Mouse (Mus musculus): ENCODE data around the gene Agtrap. TPM values are rescaled to one million over a fixed set of nuclear protein-coding genes. Genes with fewer than 3 reads are reported as not detected.

Gene Agtrap
- polyA plus RNA-seq, 1 experiment from 2014 or later: 9.2 TPM

- H3K36me3 ChIP-seq (ENCODE audit: control insufficient read depth, insufficient read depth, low read length): no peaks in the 10 kb centered on the region
- peaks cover 23% of the 10 kb centered on the region for H3K4me1 ChIP-seq (ENCODE audit: control insufficient read depth, insufficient read depth, low read length)
- peak within 1 kb of the TSS; percentile 68 for H3K9ac ChIP-seq (ENCODE audit: low read length)
- H3K9me3 ChIP-seq (ENCODE audit: control insufficient read depth, low read length): no peaks in the 10 kb centered on the region
- peak within 1 kb of the TSS; percentile 75 for H3K4me2 ChIP-seq (ENCODE audit: low read depth, severe bottlenecking)
- H3K27ac ChIP-seq (replicated peaks; ENCODE audit: low read depth, low read length): peak within 1 kb of the TSS; percentile 36
- DNase-seq (ENCODE audit: low spot score) (peak; percentile 99), ATAC-seq (ENCODE audit: insufficient number of reproducible peaks, low FRiP score, low TSS enrichment, low read depth) (peak; percentile 96)
- no peaks in the 10 kb centered on the region for H3K27me3 ChIP-seq (ENCODE audit: control insufficient read depth, insufficient read depth, low read length)
- peak within 1 kb of the TSS; percentile 86 for H3K4me3 ChIP-seq (ENCODE audit: low read depth, low read length)
- under 1% methylated on average over 54 of the region's 54 CpGs for WGBS
Measured at GRCm38 (mm10) chr4:148038600-148039253, 49.1 kb downstream of the Agtrap start, which contains the start of the genes Clcn6 and Mthfr. TSS of gene Clcn6 (minus strand) at chr4:148038821. TSS of gene Mthfr (plus strand) at chr4:148039077.

- H3K9ac ChIP-seq (ENCODE audit: low read length): peak overlapping the region; percentile 68
- 0 out of 2 replicates have a peak overlapping the region, but pooled peaks have one; percentile 36 for H3K27ac ChIP-seq (replicated peaks; ENCODE audit: low read depth, low read length)
- peak overlapping the region; percentile 75 for H3K4me2 ChIP-seq (ENCODE audit: low read depth, severe bottlenecking)
- no peaks in the 10 kb centered on the region for H3K36me3 ChIP-seq (ENCODE audit: control insufficient read depth, insufficient read depth, low read length)
- no peaks in the 10 kb centered on the region for H3K27me3 ChIP-seq (ENCODE audit: control insufficient read depth, insufficient read depth, low read length)
- ATAC-seq (ENCODE audit: insufficient number of reproducible peaks, low FRiP score, low TSS enrichment, low read depth) (no peak), DNase-seq (ENCODE audit: low spot score) (no peak)
- H3K4me1 ChIP-seq (ENCODE audit: control insufficient read depth, insufficient read depth, low read length): peaks cover 23% of the 10 kb centered on the region
- peak overlapping the region; percentile 86 for H3K4me3 ChIP-seq (ENCODE audit: low read depth, low read length)
- no peaks in the 10 kb centered on the region for H3K9me3 ChIP-seq (ENCODE audit: control insufficient read depth, low read length)
- 9% methylated on average over 26 of the region's 26 CpGs for WGBS
Measured at GRCm38 (mm10) chr4:148038079-148038599, 49.7 kb downstream of the Agtrap start.

- WGBS: 85% methylated on average over 3 of the region's 3 CpGs
- Histone ChIP-seq H3K27ac (replicated peaks; ENCODE audit: low read depth, low read length) (no peak overlapping the region), H3K9me3 (ENCODE audit: control insufficient read depth, low read length) (no peaks in the 10 kb centered on the region), H3K4me2 (ENCODE audit: low read depth, severe bottlenecking) (no peak overlapping the region), H3K36me3 (ENCODE audit: control insufficient read depth, insufficient read depth, low read length) (0 out of 2 replicates have a peak, but pooled peaks cover under 1% of the 10 kb centered on the region), H3K27me3 (ENCODE audit: control insufficient read depth, insufficient read depth, low read length) (no peaks in the 10 kb centered on the region), H3K9ac (ENCODE audit: low read length) (no peak overlapping the region), H3K4me3 (ENCODE audit: low read depth, low read length) (no peak overlapping the region), H3K4me1 (ENCODE audit: control insufficient read depth, insufficient read depth, low read length) (peaks cover 11% of the 10 kb centered on the region)
- DNase-seq (ENCODE audit: low spot score) (no peak), ATAC-seq (ENCODE audit: insufficient number of reproducible peaks, low FRiP score, low TSS enrichment, low read depth) (no peak)
Measured at GRCm38 (mm10) chr4:148035440-148035839, 52.4 kb downstream of the Agtrap start.

- DNase-seq (ENCODE audit: low spot score) (no peak), ATAC-seq (ENCODE audit: insufficient number of reproducible peaks, low FRiP score, low TSS enrichment, low read depth) (no peak)
- Histone ChIP-seq H3K9ac (ENCODE audit: low read length) (no peak overlapping the region), H3K27ac (replicated peaks; ENCODE audit: low read depth, low read length) (no peak overlapping the region), H3K4me1 (ENCODE audit: control insufficient read depth, insufficient read depth, low read length) (peaks cover 4% of the 10 kb centered on the region), H3K4me2 (ENCODE audit: low read depth, severe bottlenecking) (no peak overlapping the region), H3K4me3 (ENCODE audit: low read depth, low read length) (no peak overlapping the region), H3K36me3 (ENCODE audit: control insufficient read depth, insufficient read depth, low read length) (peaks cover 4% of the 10 kb centered on the region; the same call in 1 of the 2 replicates), H3K27me3 (ENCODE audit: control insufficient read depth, insufficient read depth, low read length) (no peaks in the 10 kb centered on the region), H3K9me3 (ENCODE audit: control insufficient read depth, low read length) (no peaks in the 10 kb centered on the region)
- WGBS: 84% methylated on average over 7 of the region's 7 CpGs
Measured at GRCm38 (mm10) chr4:148033858-148034410, 53.9 kb downstream of the Agtrap start.

- Histone ChIP-seq H3K4me3 (ENCODE audit: low read depth, low read length) (no peak overlapping the region), H3K36me3 (ENCODE audit: control insufficient read depth, insufficient read depth, low read length) (peaks cover 9% of the 10 kb centered on the region), H3K9ac (ENCODE audit: low read length) (no peak overlapping the region), H3K27ac (replicated peaks; ENCODE audit: low read depth, low read length) (no peak overlapping the region), H3K9me3 (ENCODE audit: control insufficient read depth, low read length) (no peaks in the 10 kb centered on the region), H3K27me3 (ENCODE audit: control insufficient read depth, insufficient read depth, low read length) (no peaks in the 10 kb centered on the region), H3K4me2 (ENCODE audit: low read depth, severe bottlenecking) (no peak overlapping the region), H3K4me1 (ENCODE audit: control insufficient read depth, insufficient read depth, low read length) (no peaks in the 10 kb centered on the region)
- ATAC-seq (ENCODE audit: insufficient number of reproducible peaks, low FRiP score, low TSS enrichment, low read depth) (no peak), DNase-seq (ENCODE audit: low spot score) (no peak)
- WGBS: 90% methylated on average over 5 of the region's 5 CpGs
Measured at GRCm38 (mm10) chr4:148030506-148030905, 57.3 kb downstream of the Agtrap start.

GRCm38 (mm10) chr4:148029297-148029696 lies 58.5 kb downstream of the Agtrap start:
- Histone ChIP-seq H3K27ac (replicated peaks; ENCODE audit: low read depth, low read length) (no peak overlapping the region), H3K9me3 (ENCODE audit: control insufficient read depth, low read length) (no peaks in the 10 kb centered on the region), H3K9ac (ENCODE audit: low read length) (no peak overlapping the region), H3K36me3 (ENCODE audit: control insufficient read depth, insufficient read depth, low read length) (peaks cover 19% of the 10 kb centered on the region), H3K4me1 (ENCODE audit: control insufficient read depth, insufficient read depth, low read length) (no peaks in the 10 kb centered on the region), H3K27me3 (ENCODE audit: control insufficient read depth, insufficient read depth, low read length) (no peaks in the 10 kb centered on the region), H3K4me2 (ENCODE audit: low read depth, severe bottlenecking) (no peak overlapping the region), H3K4me3 (ENCODE audit: low read depth, low read length) (no peak overlapping the region)
- DNase-seq (ENCODE audit: low spot score): no peak
- WGBS: 92% methylated on average over 7 of the region's 7 CpGs
- ATAC-seq (ENCODE audit: insufficient number of reproducible peaks, low FRiP score, low TSS enrichment, low read depth): no peak

Other genes with a start within 250 kb of the Agtrap start
- 5.2 and 5.3 TPM in 2 replicates for gene Zfp933, start 239.7 kb downstream of the Agtrap start, polyA plus RNA-seq (2014; fragmentation: Nextera tagmentation; extraction: Ambion mirVana)
- 33.2 and 34.1 TPM in 2 replicates for gene Miip, start 219.2 kb downstream of the Agtrap start, polyA plus RNA-seq (2014; fragmentation: Nextera tagmentation; extraction: Ambion mirVana)
- gene Fv1, start 219.1 kb downstream of the Agtrap start, polyA plus RNA-seq (2014; fragmentation: Nextera tagmentation; extraction: Ambion mirVana): 14.7 and 16.6 TPM in 2 replicates
- gene Mfn2, start 183.3 kb downstream of the Agtrap start, polyA plus RNA-seq (2014; fragmentation: Nextera tagmentation; extraction: Ambion mirVana): 20.7 and 23.7 TPM in 2 replicates
- 39.0 and 40.9 TPM in 2 replicates for gene Plod1, start 151.3 kb downstream of the Agtrap start, polyA plus RNA-seq (2014; fragmentation: Nextera tagmentation; extraction: Ambion mirVana)
- gene 2510039O18Rik, start 147.1 kb downstream of the Agtrap start, polyA plus RNA-seq (2014; fragmentation: Nextera tagmentation; extraction: Ambion mirVana): 17.4 and 19.7 TPM in 2 replicates
- not detected in 2 replicates for gene Nppb, start 102.2 kb downstream of the Agtrap start, polyA plus RNA-seq (2014; fragmentation: Nextera tagmentation; extraction: Ambion mirVana)
- gene Nppa, start 87.3 kb downstream of the Agtrap start, polyA plus RNA-seq (2014; fragmentation: Nextera tagmentation; extraction: Ambion mirVana): 0.31 and 2.0 TPM in 2 replicates
- 6.1 and 7.5 TPM in 2 replicates for gene Clcn6, start 49.2 kb downstream of the Agtrap start, polyA plus RNA-seq (2014; fragmentation: Nextera tagmentation; extraction: Ambion mirVana)
- gene Mthfr, start 49.0 kb downstream of the Agtrap start, polyA plus RNA-seq (2014; fragmentation: Nextera tagmentation; extraction: Ambion mirVana): 18.7 and 19.7 TPM in 2 replicates
- gene Mad2l2, start 42.4 kb upstream of the Agtrap start, polyA plus RNA-seq (2014; fragmentation: Nextera tagmentation; extraction: Ambion mirVana): 91.8 and 104 TPM in 2 replicates
- gene Draxin, start 42.7 kb upstream of the Agtrap start, polyA plus RNA-seq (2014; fragmentation: Nextera tagmentation; extraction: Ambion mirVana): 2.0 and 2.5 TPM in 2 replicates
- gene Fbxo6, start 64.1 kb upstream of the Agtrap start, polyA plus RNA-seq (2014; fragmentation: Nextera tagmentation; extraction: Ambion mirVana): 11.0 and 11.5 TPM in 2 replicates
- 10.4 and 12.2 TPM in 2 replicates for gene Fbxo44, start 72.5 kb upstream of the Agtrap start, polyA plus RNA-seq (2014; fragmentation: Nextera tagmentation; extraction: Ambion mirVana)
- 0.58 and 1.0 TPM in 2 replicates for gene Fbxo2, start 72.6 kb upstream of the Agtrap start, polyA plus RNA-seq (2014; fragmentation: Nextera tagmentation; extraction: Ambion mirVana)
- gene Disp3, start 199.9 kb upstream of the Agtrap start, polyA plus RNA-seq (2014; fragmentation: Nextera tagmentation; extraction: Ambion mirVana): 0.40 TPM in 2 replicates